Mouse (Mus musculus) effector memory CD4-positive, alpha-beta T cell, adult 5 months (primary cell): ENCODE data around the gene Kank3. TPM values are rescaled to one million over a fixed set of nuclear protein-coding genes. Genes with fewer than 3 reads are reported as not detected.

Experiments used
- polyA plus RNA-seq: library from polyadenylated mRNA; unstranded; fragments of 100-300 nt; shearing (Covaris generic); gene quantifications from one replicate; pipeline ENCODE4 v1.2.1, GENCODE M21; 2017

Gene Kank3
- 2.5 TPM for polyA plus RNA-seq

DNA sequence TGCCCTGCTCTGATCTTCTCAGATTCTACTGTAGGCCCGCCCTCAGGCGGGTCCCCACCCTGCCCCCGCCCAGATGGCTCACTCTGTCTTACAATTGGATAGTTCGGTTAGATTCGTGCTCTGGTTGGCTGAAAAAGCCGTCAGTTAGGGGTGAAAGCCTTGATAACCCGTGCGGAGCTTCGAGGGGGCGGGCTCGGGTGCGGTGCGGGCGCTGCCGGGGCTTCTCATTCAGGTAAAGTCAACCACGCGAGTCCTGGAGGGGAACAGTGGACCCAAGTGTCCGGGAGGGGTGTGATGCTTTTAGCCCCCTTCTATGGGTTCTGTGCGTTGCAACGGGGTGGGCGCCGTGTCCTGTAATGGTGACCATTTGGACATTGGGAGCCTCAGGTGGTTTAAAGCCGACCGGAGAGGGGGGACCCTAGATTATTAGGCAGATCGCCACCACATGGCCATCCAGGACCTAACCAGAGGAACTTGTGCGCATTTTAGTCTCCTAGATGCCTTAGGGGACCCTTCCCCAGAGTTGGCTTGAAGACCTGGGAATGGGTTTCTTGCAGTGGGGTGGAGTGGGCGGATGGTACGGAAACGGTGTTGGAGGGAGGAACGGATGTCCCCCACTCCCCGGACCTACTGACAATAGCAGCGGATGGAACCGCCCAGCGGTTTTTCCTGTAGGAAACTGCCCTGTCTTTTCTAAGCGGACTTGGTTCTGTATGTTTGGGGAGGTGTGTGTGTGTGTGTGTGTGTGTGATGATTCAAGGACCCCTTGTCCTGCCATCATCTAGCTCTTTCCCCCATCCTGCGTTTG, at the start of gene Kank3:
Kank3 (plus strand) TSS at position 186 of the 808 bp plus-strand sequence.

DNA sequence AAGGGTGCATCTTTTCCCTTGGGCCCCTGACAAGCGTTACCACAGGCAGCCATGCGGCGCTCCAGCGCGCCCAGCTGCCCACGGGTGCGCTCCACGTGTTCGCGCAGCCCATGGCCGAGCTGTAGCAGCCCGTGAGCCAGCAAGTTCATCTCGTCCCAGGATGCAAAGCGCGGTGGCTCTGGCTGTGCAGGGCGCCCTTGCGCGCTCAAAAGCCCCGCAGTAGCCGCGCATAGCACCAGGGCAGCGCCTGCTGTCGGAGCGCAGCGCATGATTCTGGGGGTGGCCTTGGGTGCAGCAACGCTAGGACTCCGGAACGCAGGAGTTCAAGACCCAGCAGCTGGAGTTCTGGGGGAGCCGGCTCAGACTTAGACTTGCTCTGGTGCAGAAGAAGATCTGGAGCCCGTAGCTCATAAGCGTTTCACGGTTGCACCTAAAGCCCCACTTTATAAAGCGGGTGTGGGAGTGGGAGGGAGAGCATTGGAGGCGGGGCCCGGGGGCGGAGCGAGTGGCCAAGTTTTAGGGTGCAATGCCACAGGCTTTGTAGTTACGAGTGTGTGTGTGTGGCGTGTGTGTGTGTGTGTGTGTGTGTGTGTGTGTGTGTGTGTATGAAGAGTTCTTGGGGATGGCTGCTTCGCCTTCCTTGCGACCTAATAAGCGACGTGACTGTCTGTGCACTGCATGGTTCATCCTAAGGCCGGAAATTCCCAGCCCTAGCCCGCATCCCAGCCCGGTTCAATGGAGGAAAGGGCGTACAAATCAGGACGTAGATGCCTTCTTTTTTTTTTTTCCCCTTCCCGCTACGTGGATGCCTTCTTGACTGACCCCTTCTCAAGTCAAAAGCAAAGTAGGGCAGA, 29.0 kb upstream of the Kank3 start, which contains the start of gene Angptl4:
Angptl4 (minus strand) TSS at position 707 of the 854 bp plus-strand sequence.

DNA sequence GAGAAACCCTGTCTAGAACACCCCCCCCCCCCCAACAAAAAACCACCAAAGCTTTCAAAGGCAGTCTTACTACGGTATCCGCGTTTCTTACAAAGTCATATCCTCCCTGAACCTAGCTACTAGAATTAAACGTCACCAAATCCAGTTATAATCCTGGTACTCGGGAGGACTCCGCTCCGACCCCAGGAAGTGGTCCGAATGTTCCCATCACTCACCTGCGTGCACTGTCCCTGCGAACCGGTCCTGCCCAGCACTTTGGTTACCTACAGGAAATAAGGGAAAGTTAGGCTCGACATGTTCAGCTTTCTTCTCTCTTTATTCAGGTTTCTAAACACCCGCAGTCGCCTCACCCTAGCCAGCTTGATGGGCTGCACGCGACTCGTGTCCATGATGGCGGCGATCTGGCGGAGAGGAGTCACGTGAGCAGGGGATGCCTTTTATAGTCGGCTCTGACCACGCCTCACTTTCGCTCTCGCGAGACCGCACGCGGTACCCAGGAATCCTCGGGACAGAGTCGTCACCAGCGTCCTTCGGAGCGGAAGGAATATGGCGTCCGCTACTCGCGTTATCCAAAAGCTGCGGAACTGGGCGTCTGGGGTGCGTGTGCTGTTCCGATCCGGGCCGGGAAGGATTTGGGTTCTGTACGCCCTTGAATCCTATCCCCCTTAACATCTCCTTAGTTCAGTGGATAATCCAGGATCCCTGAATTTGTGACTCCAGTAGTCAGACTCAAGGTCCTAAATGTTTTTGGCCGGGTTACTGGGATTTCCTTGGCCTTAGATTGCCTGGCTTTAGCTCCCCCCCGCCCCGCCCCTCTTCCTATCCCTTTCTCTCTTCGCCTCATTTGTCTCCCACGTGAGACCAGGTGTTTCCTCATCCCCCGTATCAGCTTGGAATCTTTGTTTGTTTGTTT, 14.0 kb downstream of the Kank3 start, which contains the start of the genes Rps28 and Ndufa7:
Rps28 (minus strand) TSS at position 479 of the 913 bp plus-strand sequence.
Ndufa7 (plus strand) TSS at position 489 of the 913 bp plus-strand sequence.

GRCm38 (mm10) chr17:33842966-33843795, 32.9 kb downstream of the Kank3 start, which contains the start of gene Cd320:
Gene Cd320 (plus strand): TSS chr17:33843091.

Other genes with a start within 250 kb of the Kank3 start
- gene Zfp414, start 181.4 kb upstream of the Kank3 start, polyA plus RNA-seq: 33.1 TPM
- not detected for gene Pram1, start 172.5 kb upstream of the Kank3 start, polyA plus RNA-seq
- gene Hnrnpm, start 123.7 kb upstream of the Kank3 start, polyA plus RNA-seq: 318 TPM
- 85.9 TPM for gene March2, start 91.8 kb upstream of the Kank3 start, polyA plus RNA-seq
- 315 TPM for gene Rab11b, start 50.0 kb upstream of the Kank3 start, polyA plus RNA-seq
- 0.39 TPM for gene Angptl4, start 28.7 kb upstream of the Kank3 start, polyA plus RNA-seq
- gene Rps28, start 14.0 kb downstream of the Kank3 start, polyA plus RNA-seq: 1,034 TPM
- gene Ndufa7, start 14.1 kb downstream of the Kank3 start, polyA plus RNA-seq: 205 TPM
- 16.6 TPM for gene Cd320, start 32.6 kb downstream of the Kank3 start, polyA plus RNA-seq
- gene Gm7029, start 63.3 kb downstream of the Kank3 start, polyA plus RNA-seq: not detected
- 2.4 TPM for gene Kifc1, start 80.1 kb downstream of the Kank3 start, polyA plus RNA-seq
- 3.3 TPM for gene Platr17, start 94.6 kb downstream of the Kank3 start, polyA plus RNA-seq
- gene Daxx, start 98.9 kb downstream of the Kank3 start, polyA plus RNA-seq: 58.7 TPM
- 359 TPM for gene Tapbp, start 105.4 kb downstream of the Kank3 start, polyA plus RNA-seq
- gene Zbtb22, start 105.4 kb downstream of the Kank3 start, polyA plus RNA-seq: 18.9 TPM
- gene Rgl2, start 119.0 kb downstream of the Kank3 start, polyA plus RNA-seq: 91.0 TPM
- 83.7 TPM for gene Pfdn6, start 129.8 kb downstream of the Kank3 start, polyA plus RNA-seq
- gene Wdr46, start 130.1 kb downstream of the Kank3 start, polyA plus RNA-seq: 38.7 TPM
- 7.9 TPM for gene B3galt4, start 141.0 kb downstream of the Kank3 start, polyA plus RNA-seq
- gene Vps52, start 145.3 kb downstream of the Kank3 start, polyA plus RNA-seq: 48.6 TPM
- gene Rps18, start 145.5 kb downstream of the Kank3 start, polyA plus RNA-seq: 2,421 TPM
- 13,966 TPM for gene H2-K1, start 189.8 kb downstream of the Kank3 start, polyA plus RNA-seq
- 29.5 TPM for gene Ring1, start 214.2 kb downstream of the Kank3 start, polyA plus RNA-seq
- gene H2-Ke6, start 217.5 kb downstream of the Kank3 start, polyA plus RNA-seq: 238 TPM
- 112 TPM for gene Slc39a7, start 221.2 kb downstream of the Kank3 start, polyA plus RNA-seq
- 85.3 TPM for gene Rxrb, start 221.3 kb downstream of the Kank3 start, polyA plus RNA-seq
- gene Col11a2, start 228.9 kb downstream of the Kank3 start, polyA plus RNA-seq: 0.94 TPM